Mouse (Mus musculus) MEL (cell line): ENCODE measurements around the gene Gnaq. TPM values are rescaled to one million over a fixed set of nuclear protein-coding genes. Genes with fewer than 3 reads are reported as not detected.

Experiments
- DNase-seq: peaks from one replicate; pipeline ENCODE4 v3.0.0; 2011; ENCODE audit warnings: low read depth, low spot score
- H3K27ac ChIP-seq: 2 replicates; pipeline ENCODE4 v1.5.1; 2012; ENCODE audit warnings: low read depth, mild to moderate bottlenecking, control low read depth, low read length, moderate library complexity; ENCODE audit not compliant: control insufficient read depth
- H3K27me3 ChIP-seq, 2 experiments: fragments of 150-350 bp in 1 of 2; sonication (generic) in 1 of 2; 2 replicates each; pipeline ENCODE4 v1.6.1; 2012; ENCODE audit warnings: low read length in 2 of 2, mild to moderate bottlenecking in 2 of 2, improper control_type of control experiment in 1 of 2, moderate library complexity in 1 of 2; ENCODE audit not compliant: insufficient read depth in 2 of 2, control insufficient read depth in 1 of 2
- H3K36me3 ChIP-seq, 2 experiments: 2 replicates each; pipeline ENCODE4 v1.6.1; 2012 to 2014; ENCODE audit warnings: low read length in 2 of 2, improper control_type of control experiment in 1 of 2, inconsistent platforms in 1 of 2, mild to moderate bottlenecking in 1 of 2; ENCODE audit not compliant: insufficient read depth in 2 of 2, control insufficient read depth in 1 of 2
- H3K4me1 ChIP-seq, 2 experiments: fragments of 150-350 bp in 1 of 2; sonication (generic) in 1 of 2; 2 replicates each; pipeline ENCODE4 v1.6.1; 2012; ENCODE audit warnings: low read length in 2 of 2, improper control_type of control experiment in 1 of 2, mild to moderate bottlenecking in 1 of 2; ENCODE audit not compliant: insufficient read depth in 2 of 2, control insufficient read depth in 1 of 2
- H3K4me3 ChIP-seq, 2 experiments: fragments of 150-350 bp in 1 of 2; sonication (generic) in 1 of 2; 2 replicates each; pipeline ENCODE4 v1.5.1; 2012; ENCODE audit warnings: low read depth in 2 of 2, low read length in 2 of 2, mild to moderate bottlenecking in 2 of 2, moderate library complexity in 2 of 2, control low read depth in 1 of 2, improper control_type of control experiment in 1 of 2; ENCODE audit not compliant: control insufficient read depth in 1 of 2, insufficient read depth in 1 of 2
- H3K79me2 ChIP-seq: 2 replicates; pipeline ENCODE4 v1.6.1; 2012; ENCODE audit warnings: mild to moderate bottlenecking, low read length, moderate library complexity; ENCODE audit not compliant: control insufficient read depth, poor library complexity, insufficient read depth
- H3K9ac ChIP-seq: 2 replicates; pipeline ENCODE4 v1.6.1; 2012; ENCODE audit warnings: low read depth, mild to moderate bottlenecking, control low read depth, low read length, moderate library complexity; ENCODE audit not compliant: control insufficient read depth, poor library complexity, severe bottlenecking
- H3K9me3 ChIP-seq: fragments of 150-350 bp; sonication (generic); replicated peaks from 2 replicates; pipeline ENCODE4 v1.6.1; 2012; ENCODE audit warnings: mild to moderate bottlenecking, low read length, improper control_type of control experiment, moderate library complexity; ENCODE audit not compliant: insufficient read depth
- BHLHE40 ChIP-seq: IDR thresholded peaks from 2 replicates; pipeline ENCODE4 v1.6.1; 2012; ENCODE audit warnings: low read depth, mild to moderate bottlenecking, inconsistent platforms, low read length, improper control_type of control experiment, borderline replicate concordance
- E2F4 ChIP-seq: IDR thresholded peaks from 2 replicates; pipeline ENCODE4 v1.6.1; 2011; ENCODE audit warnings: low read depth, low read length, improper control_type of control experiment, borderline replicate concordance
- ELF1 ChIP-seq: IDR thresholded peaks from 2 replicates; pipeline ENCODE4 v1.6.1; 2014; ENCODE audit warnings: low read depth, mild to moderate bottlenecking, inconsistent platforms, low read length, improper control_type of control experiment, moderate library complexity
- ETS1 ChIP-seq: IDR thresholded peaks from 2 replicates; pipeline ENCODE4 v1.6.1; 2012; ENCODE audit warnings: low read depth, mild to moderate bottlenecking, inconsistent platforms, low read length, improper control_type of control experiment, moderate library complexity
- GABPA ChIP-seq: IDR thresholded peaks from 2 replicates; pipeline ENCODE4 v1.6.1; 2012; ENCODE audit warnings: low read depth, mild to moderate bottlenecking, inconsistent platforms, low read length, improper control_type of control experiment, moderate library complexity
- HCFC1 ChIP-seq: IDR thresholded peaks from 2 replicates; pipeline ENCODE4 v1.6.1; 2012; ENCODE audit warnings: low read depth, mild to moderate bottlenecking, inconsistent platforms, low read length, improper control_type of control experiment, moderate library complexity
- JUND ChIP-seq: IDR thresholded peaks from 2 replicates; pipeline ENCODE4 v1.6.1; 2011; ENCODE audit warnings: low read depth, mild to moderate bottlenecking, improper control_type of control experiment, low read length
- KAT2A ChIP-seq: conservative IDR thresholded peaks from 2 replicates; pipeline ENCODE4 v1.6.1; 2012; ENCODE audit warnings: low read depth, low read length, improper control_type of control experiment, inconsistent platforms
- MAFK ChIP-seq: IDR thresholded peaks from 2 replicates; pipeline ENCODE4 v1.6.1; 2011; ENCODE audit warnings: low read depth, mild to moderate bottlenecking, low read length, improper control_type of control experiment, borderline replicate concordance
- MAX ChIP-seq: IDR thresholded peaks from 2 replicates; pipeline ENCODE4 v1.6.1; 2011; ENCODE audit warnings: low read length, improper control_type of control experiment
- MAZ ChIP-seq: IDR thresholded peaks from 2 replicates; pipeline ENCODE4 v1.6.1; 2012; ENCODE audit warnings: low read depth, mild to moderate bottlenecking, inconsistent platforms, low read length, improper control_type of control experiment
- MXI1 ChIP-seq: IDR thresholded peaks from 2 replicates; pipeline ENCODE4 v1.6.1; 2011; ENCODE audit warnings: mild to moderate bottlenecking, low read depth, low read length, improper control_type of control experiment
- MYB ChIP-seq: IDR thresholded peaks from 2 replicates; pipeline ENCODE4 v1.6.1; 2011; ENCODE audit warnings: mild to moderate bottlenecking, low read depth, low read length, improper control_type of control experiment
- NELFE ChIP-seq: IDR thresholded peaks from 2 replicates; pipeline ENCODE4 v1.6.1; 2011; ENCODE audit warnings: low read depth, low read length, improper control_type of control experiment
- NRF1 ChIP-seq: IDR thresholded peaks from 2 replicates; pipeline ENCODE4 v1.6.1; 2014; ENCODE audit warnings: low read depth, mild to moderate bottlenecking, inconsistent platforms, low read length, improper control_type of control experiment, moderate library complexity; ENCODE audit not compliant: poor library complexity, insufficient read depth, severe bottlenecking
- POLR2A ChIP-seq, 2 experiments: IDR thresholded peaks; 2 replicates each; pipeline ENCODE4 v1.6.1; 2011 to 2012; ENCODE audit warnings: low read length in 2 of 2, mild to moderate bottlenecking in 2 of 2, control low read depth in 1 of 2, improper control_type of control experiment in 1 of 2, low read depth in 1 of 2, moderate library complexity in 1 of 2; ENCODE audit not compliant: control insufficient read depth in 1 of 2, insufficient read depth in 1 of 2, poor library complexity in 1 of 2
- POLR2AphosphoS2 ChIP-seq: IDR thresholded peaks from 2 replicates; pipeline ENCODE4 v1.6.1; 2011; ENCODE audit warnings: low read length, improper control_type of control experiment
- POLR2AphosphoS5 ChIP-seq: IDR thresholded peaks from 2 replicates; pipeline ENCODE4 v1.6.1; 2012; ENCODE audit warnings: low read depth, borderline replicate concordance, mild to moderate bottlenecking, inconsistent platforms, low read length, moderate library complexity, mixed read lengths
- RCOR1 ChIP-seq: IDR thresholded peaks from 2 replicates; pipeline ENCODE4 v1.6.1; 2012; ENCODE audit warnings: low read depth, mild to moderate bottlenecking, inconsistent platforms, low read length, improper control_type of control experiment
- TBP ChIP-seq: IDR thresholded peaks from 2 replicates; pipeline ENCODE4 v1.8.0; 2011; ENCODE audit warnings: low read depth, low read length, improper control_type of control experiment
- TCF12 ChIP-seq: IDR thresholded peaks from 2 replicates; pipeline ENCODE4 v1.6.1; 2014; ENCODE audit warnings: low read depth, mild to moderate bottlenecking, inconsistent platforms, low read length, improper control_type of control experiment, moderate library complexity
- UBTF ChIP-seq: IDR thresholded peaks from 2 replicates; pipeline ENCODE4 v1.6.1; 2012; ENCODE audit warnings: low read depth, mild to moderate bottlenecking, inconsistent platforms, low read length, improper control_type of control experiment, moderate library complexity, borderline replicate concordance; ENCODE audit not compliant: insufficient read depth
- USF1 ChIP-seq: IDR thresholded peaks from 2 replicates; pipeline ENCODE4 v1.6.1; 2014; ENCODE audit warnings: low read depth, mild to moderate bottlenecking, inconsistent platforms, low read length, improper control_type of control experiment, moderate library complexity
- USF2 ChIP-seq, 2 experiments: IDR thresholded peaks; 2 replicates each; pipeline ENCODE4 v1.6.1; 2011 to 2012; ENCODE audit warnings: improper control_type of control experiment in 2 of 2, low read length in 2 of 2, borderline replicate concordance in 1 of 2, inconsistent platforms in 1 of 2, low read depth in 1 of 2, mild to moderate bottlenecking in 1 of 2; ENCODE audit not compliant: insufficient read depth in 1 of 2
- ZC3H11A ChIP-seq: IDR thresholded peaks from 2 replicates; pipeline ENCODE4 v1.6.1; 2012; ENCODE audit warnings: low read depth, mild to moderate bottlenecking, inconsistent platforms, low read length, improper control_type of control experiment
- ZMIZ1 ChIP-seq: IDR thresholded peaks from 2 replicates; pipeline ENCODE4 v1.6.1; 2012; ENCODE audit warnings: low read depth, mild to moderate bottlenecking, inconsistent platforms, low read length, improper control_type of control experiment, moderate library complexity
- ZNF384 ChIP-seq: IDR thresholded peaks from 2 replicates; pipeline ENCODE4 v1.6.1; 2012; ENCODE audit warnings: low read depth, mild to moderate bottlenecking, inconsistent platforms, low read length, improper control_type of control experiment
- polyA plus RNA-seq, 2 experiments: library from polyadenylated mRNA; stranded (reverse) in 1 of 2; unstranded in 1 of 2; fragments of >175 nt in 1 of 2; fragments of >200 nt in 1 of 2; gene quantifications; 2 replicates each; pipeline versions ENCODE4 v1.2.1 to v1.2.4; 2012; ENCODE audit warnings: low replicate concordance in 2 of 2, low read depth in 1 of 2; ENCODE audit not compliant: insufficient read length in 2 of 2, insufficient read depth in 1 of 2, missing spikeins in 1 of 2
- total RNA-seq: library from RNA; depleted of rRNA; stranded (reverse); fragments of 300-350 nt; gene quantifications from 2 replicates; pipeline ENCODE4 v1.2.3, GENCODE M21; 2012

Gene Gnaq
- total and polyA plus RNA-seq, 3 experiments, result not detected

GRCm38 (mm10) chr19:16394381-16394780, 261.8 kb downstream of the Gnaq start:
- peaks cover 3 to 5% of the 10 kb centered on the region in 2 experiments for H3K27me3 ChIP-seq
- no peak overlapping the region for H3K27ac ChIP-seq
- H3K79me2 ChIP-seq, result no peaks in the 10 kb centered on the region
- no peak overlapping the region for H3K4me3 ChIP-seq
- H3K36me3 ChIP-seq, result no peaks in the 10 kb centered on the region
- H3K4me1 ChIP-seq, result no peaks in the 10 kb centered on the region
- TF ChIP-seq NELFE (no peak), MAX (no peak), USF1 (no peak), KAT2A (no peak), RCOR1 (no peak), HCFC1 (no peak), BHLHE40 (no peak), UBTF (no peak), ETS1 (no peak), NRF1 (no peak), MAZ (no peak), ZMIZ1 (no peak), MXI1 (no peak)
- H3K9ac ChIP-seq, result no peak overlapping the region
- H3K9me3 ChIP-seq, result no peaks in the 10 kb centered on the region
- no peak for DNase-seq

DNA sequence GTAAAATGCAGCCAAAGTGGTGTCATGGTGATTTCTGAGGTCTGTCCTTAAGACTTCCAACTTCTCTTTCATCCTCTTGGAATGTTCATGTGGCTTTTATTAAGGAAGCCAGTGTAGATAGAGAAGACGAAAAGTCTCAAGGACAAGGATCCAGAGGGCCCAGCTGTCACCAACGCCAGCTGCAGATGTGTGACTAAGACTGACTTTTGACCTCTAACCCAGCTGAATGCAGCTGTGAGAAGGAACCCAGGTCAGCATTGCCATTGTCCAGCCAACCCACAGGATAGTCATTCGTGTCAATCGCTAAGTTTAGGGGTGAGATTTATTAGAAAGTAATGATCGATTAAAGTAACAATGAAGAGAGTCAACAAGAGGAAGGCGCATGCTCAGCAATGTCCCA, 270.5 kb downstream of the Gnaq start:
- H3K4me3 ChIP-seq, result no peak overlapping the region
- no peak overlapping the region for H3K9ac ChIP-seq
- TF ChIP-seq POLR2AphosphoS2 (no peak), MAFK (no peak), MYB (no peak), E2F4 (no peak), ELF1 (no peak), TCF12 (no peak), POLR2AphosphoS5 (no peak), GABPA (no peak), BHLHE40 (no peak), NELFE (no peak), ZNF384 (no peak), ZC3H11A (no peak), TBP (no peak), JUND (no peak), ETS1 (no peak), USF1 (no peak), USF2 (IDR thresholded peaks at IDR 0.05; ENCODE audit: borderline replicate concordance in 1 of 2, insufficient read depth in 1 of 2, low read depth in 1 of 2, low read length in 2 of 2) (no peak), RCOR1 (no peak), POLR2A (IDR thresholded peaks at IDR 0.05; ENCODE audit: control insufficient read depth in 1 of 2, insufficient read depth in 1 of 2, low read depth in 1 of 2, low read length in 2 of 2, poor library complexity in 1 of 2) (no peak)
- TF ChIP-seq, all 39 proteins: peak for 0
- Histone ChIP-seq H3K27me3 (no peaks in the 10 kb centered on the region), H3K4me1 (no peaks in the 10 kb centered on the region), H3K9me3 (no peaks in the 10 kb centered on the region), H3K27ac (no peak overlapping the region), H3K36me3 (no peaks in the 10 kb centered on the region), H3K79me2 (no peaks in the 10 kb centered on the region)
- DNase-seq, result no peak
